Mouse (Mus musculus) megakaryocyte, adult 5-6 weeks (primary cell): ENCODE measurements around the gene Slc25a21. TPM values are rescaled to one million over a fixed set of nuclear protein-coding genes. Genes with fewer than 3 reads are reported as not detected.

Experiments
- ATAC-seq: 2 replicates; pipeline ENCODE4 v1.8.0; 2016; ENCODE audit warnings: mild to moderate bottlenecking, inconsistent platforms; ENCODE audit not compliant: poor library complexity, severe bottlenecking
- total RNA-seq, 2 experiments: library from RNA; stranded (forward) in 1 of 2; stranded (reverse) in 1 of 2; fragments of 153-499, 151-499 nt in 1 of 2; fragments of 221-1000, 200-1000 nt in 1 of 2; gene quantifications; 2 replicates each; pipeline versions ENCODE4 v1.2.3 to v1.2.4; 2015 to 2017

Gene Slc25a21
- total RNA-seq, 2 experiments from 2014 or later, result 0.91 to 1.8 TPM

DNA sequence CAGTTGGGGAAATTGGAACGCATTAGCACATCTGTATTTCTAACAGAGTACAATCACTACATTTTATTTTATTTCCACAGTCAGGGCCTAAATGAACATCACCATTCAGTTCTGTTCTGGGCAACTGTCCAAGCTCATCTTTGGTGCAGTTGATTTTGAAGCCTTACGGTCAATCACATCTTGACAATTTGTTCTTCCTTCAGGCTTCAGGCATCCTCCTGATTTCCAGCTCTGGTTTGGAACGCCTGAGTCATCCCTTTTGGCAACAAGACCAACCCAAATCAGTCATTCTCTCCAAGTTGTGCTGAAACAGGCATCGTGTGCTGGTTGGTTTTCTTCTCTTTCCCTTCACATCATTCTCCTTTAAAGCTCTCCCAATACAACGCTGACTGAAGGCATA, 416.1 kb downstream of the Slc25a21 start:
- no peak for ATAC-seq

DNA sequence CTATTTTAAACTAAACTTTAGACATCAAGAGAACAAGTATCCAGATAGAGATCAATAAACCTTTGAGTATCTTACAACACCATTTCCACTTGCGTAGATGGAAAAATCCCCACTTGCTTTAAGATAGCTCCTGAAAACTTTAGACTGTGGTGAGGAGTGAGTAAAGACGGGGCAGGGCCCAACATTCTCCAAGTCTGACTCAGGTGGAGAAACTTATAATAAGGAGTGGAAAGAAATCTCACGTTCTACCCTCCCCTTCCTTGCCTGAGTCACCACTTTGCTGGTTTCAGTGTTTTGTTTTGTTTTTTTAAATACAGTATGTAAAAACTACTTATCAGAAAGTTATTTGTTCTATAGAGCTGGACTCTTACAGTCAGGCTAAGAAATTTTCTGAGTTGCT, 417.7 kb downstream of the Slc25a21 start:
- no peak for ATAC-seq

DNA sequence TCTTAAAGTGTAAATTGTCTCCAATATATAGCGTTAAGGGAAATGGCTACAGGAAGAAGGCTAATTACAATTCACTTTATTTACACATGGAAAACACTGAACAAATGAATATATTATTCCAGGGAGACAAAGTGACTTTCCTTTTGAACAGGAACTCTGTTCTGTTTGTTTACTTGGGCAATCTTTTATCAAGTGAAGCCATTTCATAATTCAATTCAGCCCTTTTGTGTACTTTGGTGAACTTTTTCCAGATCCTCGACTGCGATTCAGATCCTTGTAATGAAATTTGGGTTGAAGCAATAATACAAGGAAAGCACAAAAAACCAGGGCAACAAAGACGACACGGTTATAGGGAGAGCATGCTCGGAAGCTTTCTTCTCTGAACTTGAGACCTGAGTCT, 423.3 kb downstream of the Slc25a21 start:
- ATAC-seq, result no peak

DNA sequence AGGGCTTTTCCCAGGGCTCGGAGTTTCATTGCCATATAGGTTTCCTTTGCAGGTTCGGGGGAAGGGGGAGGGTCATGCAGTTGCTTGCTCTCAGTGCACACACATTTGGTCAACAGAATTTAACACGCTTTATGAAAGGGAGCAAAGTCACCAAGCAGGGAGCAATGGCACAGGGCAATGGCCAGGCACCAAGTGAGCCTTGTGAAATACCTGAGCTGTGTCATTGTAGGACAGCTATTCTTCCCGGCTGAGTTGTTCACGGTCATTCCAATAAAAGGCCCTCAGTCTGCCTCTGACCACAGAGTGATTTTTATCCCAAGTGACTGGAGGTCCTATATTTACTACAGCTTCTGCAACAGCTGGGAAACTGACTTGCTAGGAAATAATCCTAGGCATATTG, 427.9 kb downstream of the Slc25a21 start:
- no peak for ATAC-seq

DNA sequence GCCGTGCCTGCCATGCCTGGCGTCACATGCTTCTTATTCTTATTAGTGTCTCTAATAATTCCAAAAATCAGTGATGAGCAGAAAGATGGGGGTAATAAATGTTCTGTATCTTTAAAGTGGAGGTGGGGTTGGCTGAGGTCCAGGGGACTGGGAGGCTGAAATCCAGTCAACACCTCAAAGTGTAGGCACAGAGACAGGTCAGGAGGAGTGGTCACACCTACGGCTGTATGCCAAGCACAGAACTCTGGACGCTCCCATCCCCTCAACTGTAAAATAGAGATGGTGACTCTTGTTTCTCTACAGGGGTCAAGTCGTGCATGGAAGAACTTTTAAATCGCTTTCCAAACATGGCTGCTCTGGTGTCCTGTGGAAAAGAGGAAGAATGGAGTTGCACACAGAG, 429.8 kb downstream of the Slc25a21 start:
- no peak for ATAC-seq

DNA sequence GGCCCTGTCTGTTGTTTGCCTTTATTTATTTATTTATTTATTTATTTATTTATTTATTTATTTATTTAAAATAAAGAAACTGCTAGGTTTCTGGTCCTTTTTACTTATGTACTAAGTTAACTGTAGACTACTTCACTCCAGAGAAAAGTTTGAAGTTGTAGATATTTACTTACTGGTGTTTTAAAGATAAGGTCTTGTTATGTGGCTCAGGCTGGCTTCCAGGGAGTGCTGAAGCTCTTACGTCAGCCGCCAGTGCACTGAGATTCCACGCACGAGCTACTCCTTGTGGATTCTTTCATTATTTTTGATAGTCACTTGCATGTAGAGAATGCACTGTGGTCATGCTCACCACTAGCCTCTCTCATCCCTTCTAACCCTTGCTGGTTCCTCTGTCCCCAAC, 460.2 kb downstream of the Slc25a21 start:
- ATAC-seq, result no peak

DNA sequence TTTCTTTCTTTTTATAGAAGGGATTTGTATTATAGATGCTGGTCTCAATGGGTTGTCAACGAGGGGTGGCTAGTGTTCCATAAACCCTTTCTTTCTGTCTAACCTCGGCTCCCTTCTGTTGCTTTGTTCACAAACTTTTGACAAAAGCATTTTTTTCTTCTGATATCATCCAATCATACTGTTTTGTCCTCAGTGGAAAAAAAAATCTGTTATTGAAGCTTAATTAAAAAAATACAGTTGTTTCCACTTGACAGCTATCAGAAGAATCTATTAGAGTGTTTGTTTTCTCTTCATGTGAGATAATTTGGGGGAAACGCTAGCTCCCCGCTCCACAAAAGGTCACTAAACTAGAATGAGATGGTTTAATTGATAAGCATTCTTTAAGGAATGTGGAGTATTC, 469.6 kb downstream of the Slc25a21 start:
- no peak for ATAC-seq

DNA sequence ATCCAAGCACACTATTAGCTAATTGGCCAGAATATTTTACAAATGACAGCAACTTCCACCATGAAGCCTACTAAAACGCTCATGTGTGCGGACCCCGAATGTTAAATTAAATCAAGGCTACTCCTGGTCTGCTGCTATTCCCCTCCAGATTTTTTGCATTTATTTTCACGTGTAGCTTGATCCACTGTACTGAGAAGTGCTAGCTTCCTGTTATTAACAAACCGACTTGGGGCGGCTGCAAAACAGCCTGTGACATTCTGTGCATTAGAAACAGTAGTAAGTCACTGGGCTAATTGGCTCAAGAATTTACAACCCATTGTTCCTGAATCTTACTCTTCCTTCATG, 478.6 kb downstream of the Slc25a21 start:
- no peak for ATAC-seq

DNA sequence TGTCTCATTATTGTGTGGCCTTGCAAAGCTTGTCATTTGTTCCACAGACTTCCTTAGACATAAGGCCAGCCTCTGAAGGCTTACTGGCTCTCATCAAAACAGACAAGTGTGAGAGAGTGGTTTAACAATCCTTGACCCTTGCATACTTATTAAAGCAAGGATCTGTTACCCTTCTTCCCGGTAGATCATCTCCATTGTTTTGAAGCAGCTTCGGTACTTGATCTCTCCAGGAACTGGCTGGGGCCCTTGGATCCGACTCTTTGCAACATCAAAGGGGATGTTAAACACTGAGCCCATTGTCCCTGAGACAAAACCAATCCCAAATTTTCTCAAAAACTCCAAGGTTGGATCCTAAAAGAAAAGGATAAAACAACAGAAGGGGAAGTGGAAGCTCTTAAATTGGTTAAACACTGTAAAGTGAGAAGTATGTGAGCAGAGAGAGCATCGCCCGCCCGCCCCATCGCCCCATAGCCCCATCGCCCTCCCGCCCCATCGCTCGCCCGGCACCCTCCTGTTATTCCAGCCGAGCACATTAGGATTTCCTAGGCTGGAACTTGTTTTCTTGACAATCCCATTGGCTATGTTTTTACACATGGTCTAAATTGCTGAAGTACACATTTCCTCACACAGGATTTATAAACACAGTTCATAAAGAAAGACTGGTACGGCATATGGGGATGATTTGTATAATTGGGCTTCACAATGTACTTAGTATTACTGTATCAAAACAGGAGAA, 479.1 kb downstream of the Slc25a21 start:
- no peak for ATAC-seq

DNA sequence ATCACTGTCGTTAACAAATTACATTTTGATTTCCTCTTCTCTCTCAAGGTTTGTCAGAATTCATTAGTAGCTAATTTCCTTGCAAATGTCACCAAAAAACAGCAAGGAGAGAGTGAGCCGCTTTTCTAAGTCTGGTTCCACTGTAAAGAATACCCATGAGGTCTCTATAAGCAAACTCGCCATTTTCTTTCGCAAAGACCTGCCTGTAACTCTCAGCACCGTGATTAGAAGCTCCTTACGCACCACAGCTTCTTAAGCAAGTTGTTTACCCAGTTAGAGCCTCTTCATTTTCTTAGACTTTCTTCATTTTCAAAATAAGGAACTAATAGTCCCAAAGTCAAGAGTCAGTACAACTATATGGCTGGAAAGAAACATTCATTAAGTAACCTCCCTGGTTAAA, 496.3 kb downstream of the Slc25a21 start:
- ATAC-seq, result no peak

DNA sequence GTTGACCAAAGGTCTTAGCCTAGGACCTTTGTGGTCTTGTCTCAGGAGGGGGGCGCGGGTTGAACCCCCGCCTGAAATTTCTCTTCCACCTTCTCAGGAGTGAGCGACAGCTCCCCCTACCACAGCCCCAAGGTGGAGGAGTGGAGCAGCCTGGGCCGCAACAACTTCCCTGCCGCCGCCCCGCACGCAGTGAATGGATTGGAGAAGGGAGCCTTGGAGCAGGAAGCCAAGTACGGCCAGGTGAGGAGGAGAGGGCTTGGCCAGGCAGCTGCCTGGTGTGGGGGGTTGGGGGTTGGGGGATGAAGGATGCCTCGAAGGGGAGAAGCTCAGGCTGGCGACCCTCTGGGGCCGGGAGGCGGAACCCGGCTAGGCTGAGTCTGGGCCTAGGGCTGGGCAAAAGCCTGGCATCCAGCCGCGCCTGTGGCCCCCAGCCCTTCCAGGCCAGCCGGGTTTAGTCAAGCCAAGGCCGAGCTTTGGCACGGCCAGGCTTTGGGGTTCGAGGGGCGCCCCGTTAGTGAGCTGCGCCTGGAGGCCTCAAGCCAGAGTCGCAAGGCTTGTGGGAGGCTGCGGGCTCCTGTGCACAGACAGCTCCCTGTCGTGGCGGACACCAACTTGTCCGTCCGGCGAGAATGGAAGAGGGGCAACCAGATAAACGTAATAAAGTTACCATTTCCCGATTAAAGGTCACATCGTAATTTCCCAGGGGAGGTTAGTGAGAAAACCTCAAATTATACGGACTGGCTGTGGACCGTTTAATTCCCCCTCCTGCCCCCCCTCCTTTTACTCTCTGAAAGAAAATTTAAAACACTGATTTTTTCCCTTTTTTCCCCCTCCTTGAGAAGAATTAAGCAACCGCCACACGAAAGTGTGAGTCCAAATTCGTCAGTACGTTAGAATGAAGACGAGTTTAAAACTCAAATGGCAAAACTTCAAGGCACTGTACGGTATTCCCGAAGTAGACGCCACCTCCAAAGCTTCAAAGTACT, 497.1 kb downstream of the Slc25a21 start:
- ATAC-seq, result no peak

DNA sequence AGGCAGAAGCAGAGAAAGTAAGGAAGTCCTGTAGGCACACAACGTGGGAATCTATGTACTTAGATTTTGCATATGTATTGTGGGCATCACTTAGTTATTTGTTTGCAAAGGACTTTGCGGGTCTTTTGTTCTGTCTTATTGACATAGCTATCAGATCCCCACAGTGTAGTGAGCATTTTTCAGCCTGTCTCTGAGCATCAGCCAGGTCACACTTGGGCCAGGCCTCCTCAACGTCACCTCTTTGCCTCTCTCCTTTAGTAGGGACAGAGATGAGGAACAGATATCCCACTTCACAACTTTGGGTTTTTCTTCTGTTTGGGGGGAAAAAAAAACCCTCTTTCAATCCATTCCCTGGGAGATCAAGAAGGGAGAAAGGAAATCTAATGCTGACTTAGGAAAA, 497.9 kb downstream of the Slc25a21 start:
- ATAC-seq, result no peak

DNA sequence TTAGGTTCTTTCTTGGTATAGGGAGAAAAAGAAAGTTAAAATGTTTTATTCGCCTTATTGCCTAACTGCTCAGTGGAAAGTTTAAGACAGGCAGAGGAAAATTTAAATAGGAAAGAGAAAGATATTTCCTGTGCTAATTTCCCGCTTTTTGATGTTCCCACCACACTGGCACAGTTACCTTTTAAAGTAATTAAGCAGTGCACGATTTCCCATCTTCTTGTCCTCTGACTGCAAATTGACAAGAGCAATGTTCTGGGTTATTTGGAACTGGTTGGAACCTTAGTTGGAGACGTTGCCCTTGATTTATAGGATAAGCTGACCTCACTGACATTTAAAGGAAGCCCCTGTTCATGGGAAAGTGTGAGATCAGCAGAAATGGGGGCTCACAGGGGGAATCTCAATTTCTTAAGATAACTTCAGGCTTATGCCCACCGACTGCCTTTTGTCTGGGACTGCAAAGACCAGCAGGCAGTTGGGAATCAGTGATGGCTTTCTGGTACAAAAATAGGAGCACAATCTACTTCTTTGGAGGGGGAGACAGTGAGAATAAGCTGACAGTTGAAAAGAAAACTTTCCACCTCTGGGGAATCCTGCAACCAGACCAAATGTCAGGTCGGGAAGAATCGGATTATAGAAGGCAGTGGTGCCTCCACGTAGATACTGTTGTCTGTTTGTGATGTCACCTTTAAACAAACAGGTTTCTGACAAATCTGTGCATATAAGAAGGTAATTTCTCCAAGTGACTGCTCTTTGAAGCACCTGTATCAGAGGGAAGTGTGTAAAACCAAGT, 498.9 kb downstream of the Slc25a21 start:
- no peak for ATAC-seq

DNA sequence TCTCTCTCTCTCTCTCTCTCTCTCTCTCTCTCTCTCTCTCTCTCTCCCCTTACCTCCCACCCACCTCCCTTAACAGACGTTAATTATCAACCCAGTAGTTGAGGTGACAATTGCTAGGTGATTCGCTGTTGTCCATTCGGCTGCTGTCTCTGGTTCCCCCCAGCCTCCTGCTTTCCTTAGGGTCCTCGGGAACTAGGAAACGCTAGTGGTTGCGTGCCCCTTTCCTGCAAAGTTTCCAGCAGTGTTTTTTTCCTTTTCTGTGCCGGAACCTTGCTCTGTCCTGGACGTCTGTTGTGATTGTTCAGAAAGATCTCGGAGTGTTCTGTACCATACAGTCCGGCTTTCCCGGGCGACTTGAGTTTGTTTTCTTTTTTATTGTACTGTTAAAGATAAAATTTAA, 499.5 kb downstream of the Slc25a21 start:
- no peak for ATAC-seq

DNA sequence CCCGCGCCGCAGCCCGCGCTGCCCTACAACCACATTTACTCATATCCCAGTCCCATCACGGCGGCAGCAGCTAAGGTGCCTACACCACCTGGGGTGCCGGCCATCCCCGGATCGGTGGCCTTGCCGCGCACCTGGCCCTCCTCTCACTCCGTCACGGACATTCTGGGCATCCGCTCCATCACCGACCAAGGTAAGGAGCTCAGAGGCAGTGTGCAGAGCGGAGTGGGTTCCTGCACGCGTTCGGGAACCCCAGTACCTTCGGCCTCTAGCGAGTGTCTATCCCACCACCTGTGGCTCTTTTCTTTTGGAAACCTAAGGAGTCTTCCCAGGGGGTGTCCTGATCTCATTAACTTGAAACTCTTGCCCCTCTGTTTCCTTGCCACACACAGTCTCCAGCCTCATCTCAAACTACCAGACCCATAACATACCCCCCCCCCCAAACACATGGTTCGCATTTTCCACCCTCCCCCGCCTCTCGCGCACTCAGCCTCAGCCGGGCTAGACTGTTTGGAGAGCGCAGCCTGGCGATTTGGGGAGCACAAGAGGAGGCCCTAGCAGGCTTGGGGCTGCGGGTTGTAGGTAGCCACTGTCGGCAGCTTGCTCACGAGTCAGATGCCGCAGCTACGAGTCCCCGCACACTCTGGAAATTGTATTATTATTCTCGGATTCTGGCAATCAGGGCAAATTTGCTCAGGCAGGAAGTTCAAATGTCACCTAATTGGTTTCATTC, 500.1 kb downstream of the Slc25a21 start:
- no peak for ATAC-seq

DNA sequence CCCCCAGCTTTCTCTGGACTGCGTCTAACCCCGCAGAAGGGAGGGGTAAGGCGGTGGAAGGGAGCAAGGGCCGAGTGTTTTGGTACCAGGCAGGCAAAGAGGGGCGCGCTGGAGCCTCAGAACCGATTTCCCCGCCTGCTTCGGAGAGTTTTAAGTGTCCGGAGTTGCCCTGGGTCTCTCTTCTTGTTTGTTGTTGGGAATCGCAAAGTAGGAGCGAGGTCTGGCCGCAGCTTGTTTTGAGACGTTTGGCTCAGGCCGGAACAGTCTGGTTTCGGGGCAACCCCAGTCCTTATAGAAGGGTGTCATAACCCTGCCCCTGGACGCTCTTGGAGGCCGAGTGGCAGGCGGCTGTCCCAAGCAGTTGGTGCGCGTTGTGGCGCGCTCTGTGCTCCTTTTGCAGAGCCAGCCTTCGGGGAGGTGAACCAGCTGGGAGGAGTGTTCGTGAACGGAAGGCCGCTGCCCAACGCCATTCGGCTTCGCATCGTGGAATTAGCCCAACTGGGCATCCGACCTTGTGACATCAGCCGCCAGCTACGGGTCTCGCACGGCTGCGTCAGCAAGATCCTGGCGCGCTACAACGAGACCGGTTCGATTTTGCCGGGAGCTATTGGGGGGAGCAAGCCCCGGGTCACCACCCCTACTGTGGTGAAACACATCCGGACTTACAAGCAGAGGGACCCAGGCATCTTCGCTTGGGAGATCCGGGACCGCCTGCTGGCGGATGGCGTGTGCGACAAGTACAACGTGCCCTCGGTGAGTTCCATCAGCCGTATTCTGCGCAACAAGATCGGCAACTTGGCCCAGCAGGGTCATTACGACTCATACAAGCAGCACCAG, 500.9 kb downstream of the Slc25a21 start:
- ATAC-seq, result no peak

DNA sequence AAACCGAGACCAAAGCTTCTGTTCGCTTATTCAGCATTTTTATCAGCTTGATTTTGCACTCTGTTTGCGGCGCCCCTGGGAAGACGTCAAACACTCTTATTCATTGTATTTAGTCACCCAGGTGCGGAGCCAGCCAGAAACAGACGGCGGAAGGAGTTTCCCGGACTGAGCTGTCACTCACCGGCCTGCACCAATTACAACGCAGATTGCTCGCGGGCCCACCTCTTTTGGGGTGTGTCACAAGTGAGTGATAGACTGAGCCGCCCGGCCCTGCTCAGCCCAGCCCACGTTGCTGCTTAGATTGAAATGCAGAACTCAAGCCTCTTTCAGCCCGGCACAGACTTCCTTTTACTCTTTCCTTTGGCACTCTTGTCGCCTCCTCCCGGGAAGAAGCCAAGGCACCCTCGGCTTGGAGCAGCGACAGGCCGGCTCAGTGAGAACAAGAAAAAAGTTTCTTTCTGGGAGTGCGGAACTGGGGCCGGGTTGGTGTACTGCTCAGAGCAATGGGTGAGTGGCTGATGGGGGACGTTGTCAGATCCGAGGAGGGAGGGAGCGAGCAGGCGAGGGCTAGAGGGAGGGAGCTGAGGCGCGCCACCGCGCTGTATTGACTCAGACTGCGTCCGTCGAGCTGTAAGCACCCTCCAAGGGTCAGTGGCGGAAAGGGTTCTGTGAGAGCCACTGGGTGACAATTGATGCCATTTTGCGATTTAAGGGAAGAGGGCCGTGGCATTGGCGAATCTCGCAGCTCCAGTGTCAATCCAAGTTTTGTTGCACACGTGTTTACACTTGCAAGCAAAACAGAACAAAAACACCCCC, 501.7 kb downstream of the Slc25a21 start:
- ATAC-seq, result no peak

DNA sequence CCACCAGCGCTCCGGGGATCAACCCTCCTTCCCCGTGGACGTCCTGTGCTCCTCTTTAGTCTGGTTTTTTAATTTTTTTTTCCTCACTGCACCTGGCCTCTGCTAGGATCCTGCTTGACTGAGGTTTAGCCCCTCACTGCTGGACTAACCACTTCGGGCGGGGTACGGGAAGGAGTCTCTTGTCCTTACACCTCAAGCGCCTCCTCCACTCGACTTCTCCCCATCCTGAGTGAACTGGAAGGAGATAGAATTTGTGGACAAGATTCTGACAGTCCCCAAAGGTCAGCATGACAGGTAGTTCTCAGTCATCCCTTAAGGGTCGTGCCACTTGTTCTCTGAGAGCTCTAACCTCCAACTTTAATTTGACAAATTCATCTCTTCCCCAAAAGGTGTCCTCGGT, 502.3 kb downstream of the Slc25a21 start:
- no peak for ATAC-seq

DNA sequence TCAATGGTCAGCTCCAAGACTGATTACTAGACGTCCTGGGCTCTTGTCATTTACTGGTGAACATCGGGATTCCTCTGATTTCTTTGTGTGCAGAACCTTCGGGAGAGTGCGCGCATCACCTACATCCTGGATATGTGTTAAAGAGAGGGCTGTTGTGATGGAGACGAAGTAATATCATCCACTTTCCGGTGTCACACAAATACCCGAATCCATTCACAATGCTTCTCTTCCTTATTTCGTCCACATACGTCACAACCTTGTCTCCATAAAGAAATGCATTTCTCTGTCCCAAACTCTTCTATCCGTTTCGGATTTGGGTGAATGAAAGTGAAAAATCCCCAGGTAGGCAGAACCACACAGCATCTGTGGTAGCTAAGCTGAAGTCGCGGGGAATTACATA, 502.9 kb downstream of the Slc25a21 start:
- ATAC-seq, result no peak
